Mouse (Mus musculus): ENCODE data around the gene Ypel5. TPM values are rescaled to one million over a fixed set of nuclear protein-coding genes. Genes with fewer than 3 reads are reported as not detected.

Gene Ypel5
- polyA plus RNA-seq, 1 experiment from 2014 or later, result 87.7 TPM

DNA sequence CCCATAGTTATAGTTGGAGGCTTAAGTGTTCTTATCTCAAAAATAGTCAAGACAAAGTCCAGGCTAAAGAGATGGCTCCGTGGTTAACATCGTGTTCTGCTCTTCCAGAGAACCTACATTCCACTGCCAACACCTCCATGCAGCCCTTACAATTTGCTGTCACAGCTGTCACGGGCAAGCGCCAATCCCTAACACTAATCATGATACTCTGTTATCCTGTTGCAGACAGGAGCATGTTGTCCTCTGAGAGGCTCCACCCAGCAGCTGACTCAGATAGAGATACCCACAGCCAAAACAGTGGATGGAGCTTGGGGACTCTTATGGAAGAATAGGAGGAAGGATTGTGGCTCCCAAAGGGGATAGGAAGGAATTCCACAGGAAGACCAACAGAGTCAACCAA, 15.8 kb upstream of the Ypel5 start:
- no peak overlapping the region for H3K27ac ChIP-seq

DNA sequence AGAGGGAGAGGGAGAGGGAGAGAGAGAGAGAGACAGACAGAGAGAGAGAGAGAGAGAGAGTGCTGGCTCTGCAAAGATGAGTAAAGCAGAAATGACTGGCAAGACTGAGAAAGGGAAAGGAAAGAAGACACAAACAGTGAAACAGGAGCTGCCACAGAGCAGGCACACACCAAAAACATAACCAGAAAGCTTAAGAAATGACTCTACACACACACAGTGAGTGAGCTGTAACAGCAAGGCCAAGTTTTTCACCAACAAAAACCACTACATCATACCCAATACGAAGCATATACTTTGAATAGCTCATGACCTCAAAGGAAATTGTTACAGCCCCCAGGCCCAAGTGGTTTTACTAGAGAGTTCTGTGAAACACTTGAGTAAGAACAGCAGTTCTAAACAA, 14.3 kb upstream of the Ypel5 start:
- no peak overlapping the region for H3K27ac ChIP-seq
- no peaks in the 10 kb centered on the region for H3K4me1 ChIP-seq
- no peaks in the 10 kb centered on the region for H3K27me3 ChIP-seq (replicated peaks)
- H3K4me3 ChIP-seq, result no peak overlapping the region
- ATAC-seq (ENCODE audit: low FRiP score, low read depth), result no peak
- H3K9me3 ChIP-seq, result no peaks in the 10 kb centered on the region
- no peaks in the 10 kb centered on the region for H3K36me3 ChIP-seq
- H3K4me2 ChIP-seq (replicated peaks), result no peak overlapping the region
- 70% methylated on average over 1 of the region's 1 CpGs for WGBS
- H3K9ac ChIP-seq, result no peak overlapping the region

More for the DNA sequence above, 15.8 kb upstream of the Ypel5 start:
- Histone ChIP-seq H3K36me3 (no peaks in the 10 kb centered on the region), H3K4me3 (no peak overlapping the region), H3K27me3 (replicated peaks) (no peaks in the 10 kb centered on the region), H3K9me3 (no peaks in the 10 kb centered on the region), H3K9ac (no peak overlapping the region), H3K4me1 (no peaks in the 10 kb centered on the region), H3K4me2 (replicated peaks) (no peak overlapping the region)
- 76% methylated on average over 4 of the region's 4 CpGs for WGBS
- no peak for ATAC-seq (ENCODE audit: low FRiP score, low read depth)

DNA sequence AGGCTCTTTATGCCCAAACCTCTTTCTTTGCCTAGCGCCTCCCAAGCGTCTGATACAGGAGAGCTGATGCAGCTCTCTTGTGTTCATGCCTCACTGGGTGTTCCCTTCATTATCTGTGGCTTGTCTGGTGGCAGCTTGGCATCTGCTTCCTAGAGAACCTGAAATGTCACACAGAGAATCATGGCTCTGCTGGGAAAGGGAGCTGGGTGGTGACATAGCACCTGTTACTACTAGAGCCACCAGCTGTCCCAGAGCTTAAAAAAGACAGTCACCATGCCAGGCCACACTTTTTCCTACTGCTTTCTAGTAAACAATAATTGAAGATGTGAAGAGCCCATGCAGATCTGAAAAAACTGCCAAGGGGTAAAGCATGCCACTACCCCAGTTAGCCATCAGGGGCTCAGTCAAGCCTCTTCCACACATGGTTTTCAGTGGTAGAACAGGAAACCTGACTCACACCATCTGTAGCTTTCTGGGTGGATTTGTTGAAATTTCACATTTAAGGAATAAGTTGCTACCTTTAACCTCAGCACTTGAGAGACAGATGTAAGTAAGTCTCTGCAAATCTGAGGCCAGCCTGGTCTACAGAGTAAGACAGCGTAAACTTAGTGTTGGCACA, 9.2 kb upstream of the Ypel5 start:
- 78% methylated on average over 3 of the region's 3 CpGs for WGBS
- Histone ChIP-seq H3K9me3 (no peaks in the 10 kb centered on the region), H3K36me3 (no peaks in the 10 kb centered on the region), H3K9ac (no peak overlapping the region), H3K4me2 (replicated peaks) (no peak overlapping the region), H3K27ac (no peak overlapping the region), H3K4me3 (no peak overlapping the region), H3K27me3 (replicated peaks) (no peaks in the 10 kb centered on the region), H3K4me1 (no peaks in the 10 kb centered on the region)
- no peak for ATAC-seq (ENCODE audit: low FRiP score, low read depth)

DNA sequence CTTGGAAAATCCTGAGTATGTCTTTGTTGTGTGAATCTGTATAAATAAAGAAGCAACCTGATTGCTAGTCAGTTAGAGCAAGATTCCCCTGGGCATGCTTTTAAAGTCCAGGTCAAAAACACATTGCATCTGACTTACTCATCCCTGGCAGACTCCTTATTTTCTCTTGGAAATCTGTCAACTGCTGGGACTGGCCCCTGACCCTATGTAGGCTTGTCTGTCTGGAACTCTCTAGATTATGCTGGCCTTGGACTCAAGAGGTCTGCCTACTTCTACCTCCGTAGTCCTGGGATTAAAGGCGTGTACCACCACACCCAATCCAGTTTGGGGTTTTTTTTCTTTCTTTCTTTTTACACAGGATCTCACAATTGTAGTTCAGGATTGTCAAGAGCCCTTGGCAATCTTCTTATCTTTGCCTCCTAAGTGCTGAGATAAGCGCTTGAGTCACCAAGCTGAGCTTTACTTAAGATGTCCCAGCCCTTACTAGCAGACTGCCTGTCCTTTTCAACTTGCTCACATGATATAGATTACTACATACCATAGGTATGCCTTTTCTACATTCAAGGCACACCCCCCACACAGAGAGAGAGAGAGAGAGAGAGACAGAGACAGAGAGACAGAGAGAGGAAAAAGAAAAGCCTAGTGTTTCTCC, 8.1 kb upstream of the Ypel5 start:
- Histone ChIP-seq H3K4me1 (no peaks in the 10 kb centered on the region), H3K36me3 (no peaks in the 10 kb centered on the region), H3K27ac (no peak overlapping the region), H3K4me3 (no peak overlapping the region), H3K9ac (no peak overlapping the region), H3K9me3 (no peaks in the 10 kb centered on the region), H3K27me3 (replicated peaks) (no peaks in the 10 kb centered on the region), H3K4me2 (replicated peaks) (no peak overlapping the region)
- 83% methylated on average over 3 of the region's 3 CpGs for WGBS
- no peak for ATAC-seq (ENCODE audit: low FRiP score, low read depth)

DNA sequence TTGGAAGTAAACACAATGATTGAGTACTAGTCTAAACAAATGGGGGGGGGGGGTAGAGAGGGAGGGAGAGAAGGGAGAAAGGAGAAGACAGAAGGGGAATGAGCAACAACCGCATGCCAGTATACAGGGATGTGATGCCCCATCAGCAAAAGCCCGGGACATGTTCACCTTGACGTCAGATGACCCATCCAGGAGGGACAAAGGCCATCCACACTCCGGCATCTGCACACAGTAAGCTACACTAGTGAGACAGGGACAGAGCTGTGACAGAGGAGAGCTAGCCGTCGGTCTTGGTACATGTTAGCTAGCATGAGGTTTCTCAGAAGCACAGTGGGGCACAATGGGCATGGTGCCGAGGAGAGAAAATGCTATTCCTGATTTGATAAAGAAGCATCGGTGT, 7.6 kb upstream of the Ypel5 start:
- Histone ChIP-seq H3K4me1 (no peaks in the 10 kb centered on the region), H3K4me3 (no peak overlapping the region), H3K27ac (no peak overlapping the region), H3K36me3 (no peaks in the 10 kb centered on the region), H3K9ac (no peak overlapping the region), H3K27me3 (replicated peaks) (no peaks in the 10 kb centered on the region), H3K9me3 (no peaks in the 10 kb centered on the region), H3K4me2 (replicated peaks) (no peak overlapping the region)
- 90% methylated on average over 8 of the region's 8 CpGs for WGBS
- ATAC-seq (ENCODE audit: low FRiP score, low read depth), result no peak

DNA sequence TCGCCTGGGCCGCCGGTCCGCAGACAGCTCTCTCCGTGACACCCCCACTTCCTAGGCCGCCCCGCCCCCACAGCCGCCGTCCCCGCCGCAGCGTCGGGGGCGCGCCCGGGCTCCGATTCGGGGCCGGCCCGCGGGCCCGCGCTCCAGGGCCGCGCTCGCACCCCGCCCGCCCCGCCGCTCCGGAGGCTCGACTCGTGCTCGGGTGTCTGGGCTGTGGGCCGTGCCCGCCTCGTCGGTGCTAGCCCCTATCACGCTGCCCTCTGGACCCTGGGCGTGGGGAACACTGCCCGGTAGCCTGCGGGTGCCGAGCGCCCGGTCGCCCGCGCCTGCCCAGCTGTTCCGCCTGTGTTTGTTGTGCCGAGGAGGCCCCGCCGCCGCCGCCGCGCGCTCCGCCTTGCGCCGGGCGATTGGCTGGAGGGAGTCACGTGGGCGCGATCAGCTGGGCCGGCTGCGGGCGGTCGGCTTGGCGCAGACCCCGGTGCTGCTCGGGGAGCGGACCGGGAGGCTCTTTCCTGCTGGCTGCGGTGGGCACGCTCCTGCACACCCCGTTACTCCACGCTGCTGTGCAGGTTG, 973 bp downstream of the Ypel5 start:
- under 1% methylated on average over 77 of the region's 77 CpGs for WGBS
- peak overlapping the region; percentile 98 for H3K9ac ChIP-seq

DNA sequence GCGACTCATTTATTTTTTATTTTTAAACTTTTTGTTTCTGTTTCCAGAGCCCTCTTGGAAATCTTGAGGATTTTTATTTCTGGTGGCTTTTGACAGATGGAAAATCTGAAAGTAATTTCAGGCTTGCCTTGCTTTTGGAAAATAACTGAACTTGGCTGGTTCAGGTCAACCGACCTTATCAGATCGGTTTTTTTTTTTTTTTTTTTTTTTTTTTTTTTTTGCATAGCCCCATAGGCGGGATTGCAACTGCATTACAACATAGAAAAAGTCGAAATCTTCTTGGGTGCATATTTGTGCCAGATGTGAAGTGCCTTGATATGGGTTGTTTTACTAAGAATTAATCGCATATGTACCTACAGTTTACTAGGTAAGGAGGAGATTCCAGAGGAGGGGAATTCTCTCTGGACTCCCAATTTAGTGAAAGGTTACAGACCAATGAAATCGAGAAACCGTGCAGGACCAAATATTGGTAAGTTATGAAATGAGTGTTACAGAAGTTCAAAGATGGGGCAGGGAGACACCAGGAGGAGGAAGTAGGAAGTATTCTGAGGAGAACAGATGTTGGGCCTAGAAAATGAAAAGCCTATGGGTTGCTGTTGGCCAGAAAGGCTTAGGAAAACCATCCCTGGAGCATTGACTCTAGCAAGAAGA, 1.7 kb downstream of the Ypel5 start:
- Histone ChIP-seq H3K4me1 (peaks cover 6% of the 10 kb centered on the region; the same call in 1 of the 2 replicates), H3K27ac (peak overlapping the region; percentile 94; the same call in 1 of the 2 replicates), H3K9me3 (no peaks in the 10 kb centered on the region), H3K36me3 (no peaks in the 10 kb centered on the region), H3K4me3 (peak overlapping the region; percentile 92), H3K9ac (peak overlapping the region; percentile 98), H3K4me2 (replicated peaks) (peak overlapping the region; percentile 70), H3K27me3 (replicated peaks) (no peaks in the 10 kb centered on the region)
- no peak for ATAC-seq (ENCODE audit: low FRiP score, low read depth)
- WGBS, result 22% methylated on average over 8 of the region's 8 CpGs

More for the DNA sequence above, 973 bp downstream of the Ypel5 start:
- H3K36me3 ChIP-seq, result no peaks in the 10 kb centered on the region
- peak overlapping the region; percentile 70 for H3K4me2 ChIP-seq (replicated peaks)
- H3K4me1 ChIP-seq, result peaks cover 6% of the 10 kb centered on the region; the same call in 1 of the 2 replicates
- H3K4me3 ChIP-seq, result peak overlapping the region; percentile 92
- H3K9me3 ChIP-seq, result no peaks in the 10 kb centered on the region
- no peaks in the 10 kb centered on the region for H3K27me3 ChIP-seq (replicated peaks)
- ATAC-seq (ENCODE audit: low FRiP score, low read depth), result peak; percentile 59
- H3K27ac ChIP-seq, result peak overlapping the region; percentile 94

DNA sequence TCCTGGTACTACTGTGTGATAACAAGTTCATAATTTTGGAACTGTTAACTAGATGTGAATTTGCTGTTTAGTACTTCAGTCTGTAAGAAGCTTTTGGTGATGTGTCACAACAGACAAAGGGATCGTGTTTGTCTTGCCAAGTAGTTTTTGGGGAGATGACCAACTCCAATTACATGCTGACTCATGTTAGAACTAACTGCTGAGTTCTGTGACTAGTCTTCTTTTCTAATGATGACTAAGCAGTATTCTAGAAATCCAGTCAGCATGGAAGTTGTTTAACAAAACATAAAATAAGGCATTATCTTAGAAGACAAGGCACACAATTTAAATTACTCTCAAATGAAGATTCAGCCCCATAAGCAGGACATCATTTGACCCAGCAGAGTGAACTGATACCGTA, 2.7 kb downstream of the Ypel5 start:
- no peak overlapping the region for H3K4me3 ChIP-seq
- H3K4me2 ChIP-seq (replicated peaks), result no peak overlapping the region
- H3K36me3 ChIP-seq, result no peaks in the 10 kb centered on the region
- H3K27ac ChIP-seq, result no peak overlapping the region
- no peak for ATAC-seq (ENCODE audit: low FRiP score, low read depth)
- H3K27me3 ChIP-seq (replicated peaks), result no peaks in the 10 kb centered on the region
- no peak overlapping the region for H3K9ac ChIP-seq
- peaks cover 6% of the 10 kb centered on the region; the same call in 1 of the 2 replicates for H3K4me1 ChIP-seq
- 87% methylated on average over 2 of the region's 2 CpGs for WGBS
- no peaks in the 10 kb centered on the region for H3K9me3 ChIP-seq

DNA sequence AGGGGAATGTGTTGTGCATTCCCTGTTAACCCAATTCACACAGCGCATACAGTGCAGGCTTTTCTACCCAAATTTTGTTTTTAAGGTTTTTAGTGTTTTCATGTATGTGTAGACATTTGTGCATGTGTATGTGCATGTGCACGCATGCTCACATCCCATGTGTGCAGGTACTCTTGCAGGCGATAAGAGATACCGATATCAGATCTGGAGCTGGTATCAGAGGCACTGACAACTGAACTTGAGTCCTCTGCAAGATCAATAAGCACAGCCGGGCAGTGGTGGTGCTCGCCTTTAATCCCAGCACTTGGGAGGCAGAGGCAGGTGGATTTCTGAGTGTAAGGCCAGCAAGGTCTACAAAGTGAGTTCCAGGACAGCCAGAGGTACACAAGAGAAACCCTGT, 8.1 kb downstream of the Ypel5 start:
- Histone ChIP-seq H3K4me3 (no peak overlapping the region), H3K27me3 (replicated peaks) (no peaks in the 10 kb centered on the region), H3K4me2 (replicated peaks) (no peak overlapping the region), H3K9ac (no peak overlapping the region), H3K27ac (no peak overlapping the region), H3K4me1 (no peaks in the 10 kb centered on the region), H3K9me3 (no peaks in the 10 kb centered on the region), H3K36me3 (0 out of 2 replicates have a peak, but pooled peaks cover 11% of the 10 kb centered on the region)
- WGBS, result 94% methylated on average over 6 of the region's 6 CpGs
- no peak for ATAC-seq (ENCODE audit: low FRiP score, low read depth)

DNA sequence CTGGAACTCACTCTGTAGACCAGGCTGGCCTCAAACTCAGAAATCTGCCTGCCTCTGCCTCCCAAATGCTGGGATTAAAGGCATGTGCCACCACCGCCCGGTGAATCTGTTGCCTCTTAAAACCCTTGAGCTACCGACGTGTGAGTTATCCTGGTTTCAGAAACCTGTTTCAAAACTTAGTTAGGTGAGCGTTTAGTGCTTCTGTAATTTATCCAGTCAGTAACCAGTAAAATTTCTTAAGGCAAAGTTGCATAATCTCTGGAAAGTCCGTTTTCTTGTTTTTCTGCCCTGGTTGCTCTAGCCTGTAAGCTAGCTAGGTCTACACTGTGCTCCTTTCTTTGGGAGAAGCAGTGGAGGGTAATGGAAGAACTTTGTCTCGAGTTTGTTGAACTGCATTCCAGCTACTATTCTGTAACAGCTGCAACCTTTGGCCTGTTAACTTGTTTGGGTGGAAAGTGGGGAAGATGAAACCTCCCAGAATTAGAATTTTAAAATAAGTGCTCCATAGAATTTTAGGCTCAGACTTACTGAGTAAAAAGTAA, 8.8 kb downstream of the Ypel5 start:
- no peak for ATAC-seq (ENCODE audit: low FRiP score, low read depth)
- Histone ChIP-seq H3K9ac (no peak overlapping the region), H3K36me3 (0 out of 2 replicates have a peak, but pooled peaks cover 11% of the 10 kb centered on the region), H3K9me3 (no peaks in the 10 kb centered on the region), H3K4me3 (no peak overlapping the region), H3K4me2 (replicated peaks) (no peak overlapping the region), H3K27me3 (replicated peaks) (no peaks in the 10 kb centered on the region), H3K4me1 (no peaks in the 10 kb centered on the region), H3K27ac (no peak overlapping the region)
- WGBS, result 88% methylated on average over 7 of the region's 7 CpGs

DNA sequence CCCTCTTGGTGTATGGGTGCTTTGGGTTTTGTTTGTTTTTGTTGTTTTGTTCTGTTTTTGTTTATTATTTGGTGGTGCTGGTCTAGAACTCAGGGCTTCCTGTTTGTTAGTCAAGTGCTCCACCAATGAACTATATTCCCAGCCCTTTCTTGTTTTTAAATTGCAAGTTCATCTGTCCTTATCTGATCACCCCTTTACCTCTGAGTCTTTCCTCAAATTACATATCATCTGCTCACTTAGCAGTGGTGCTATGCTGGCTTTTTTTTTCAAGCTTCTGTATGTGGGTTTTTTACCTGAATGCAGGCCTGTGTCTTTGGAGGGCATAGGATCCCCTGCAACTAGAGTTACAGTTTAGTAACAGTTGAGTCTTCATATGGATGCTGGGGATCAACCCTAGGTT, 9.3 kb downstream of the Ypel5 start:
- H3K4me2 ChIP-seq (replicated peaks), result no peak overlapping the region
- no peaks in the 10 kb centered on the region for H3K9me3 ChIP-seq
- no peak overlapping the region for H3K4me3 ChIP-seq
- no peak for ATAC-seq (ENCODE audit: low FRiP score, low read depth)
- H3K27ac ChIP-seq, result no peak overlapping the region
- no peak overlapping the region for H3K9ac ChIP-seq
- H3K36me3 ChIP-seq, result 0 out of 2 replicates have a peak, but pooled peaks cover 11% of the 10 kb centered on the region
- no peaks in the 10 kb centered on the region for H3K27me3 ChIP-seq (replicated peaks)
- no peaks in the 10 kb centered on the region for H3K4me1 ChIP-seq

DNA sequence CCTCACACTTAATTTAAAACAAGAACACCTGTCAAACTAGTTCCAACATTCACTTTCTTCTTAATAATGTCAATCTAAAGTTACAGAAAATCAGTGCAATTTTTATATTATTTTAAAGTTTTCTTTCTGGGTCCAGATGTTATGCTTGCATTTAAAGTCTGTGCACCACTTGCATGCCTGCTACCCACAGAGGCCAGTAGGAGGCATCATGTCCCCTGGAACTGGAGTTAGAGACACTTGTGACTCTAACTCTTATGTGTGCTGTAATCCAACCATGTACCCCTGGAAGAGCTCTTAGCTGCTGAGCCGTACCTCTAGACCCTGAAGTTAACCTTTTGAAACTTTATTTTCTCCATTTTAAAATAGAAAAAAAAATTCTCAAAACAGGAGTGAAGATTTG, 19.0 kb downstream of the Ypel5 start:
- H3K27ac ChIP-seq, result no peak overlapping the region
- H3K36me3 ChIP-seq, result no peaks in the 10 kb centered on the region
- 90% methylated on average over 1 of the region's 1 CpGs for WGBS
- H3K9me3 ChIP-seq, result no peaks in the 10 kb centered on the region
- H3K4me2 ChIP-seq (replicated peaks), result no peak overlapping the region
- H3K9ac ChIP-seq, result no peak overlapping the region
- no peaks in the 10 kb centered on the region for H3K27me3 ChIP-seq (replicated peaks)
- no peaks in the 10 kb centered on the region for H3K4me1 ChIP-seq
- H3K4me3 ChIP-seq, result no peak overlapping the region
- no peak for ATAC-seq (ENCODE audit: low FRiP score, low read depth)
